Mouse (Mus musculus) ovary, postnatal 36 days (tissue): ENCODE measurements around the gene Lrp1.
"Not testable (repeated sequence)": the region's sequence is repeated elsewhere in the genome, so short reads cannot be mapped to it uniquely, and the experiment has no call there.

ENCODE experiments used
- DNase-seq: peaks from one replicate; pipeline ENCODE4 v3.0.0; 2022; ENCODE audit warnings: low spot score, mixed read lengths

Gene Lrp1

GRCm38 (mm10) chr10:127620406-127621190 lies at the start of gene Lrp1:
Gene Lrp1 (minus strand): TSS chr10:127621148.
- peak; percentile 63 for DNase-seq

GRCm38 (mm10) chr10:127670185-127670584 lies 49.2 kb upstream of the Lrp1 start:
- DNase-seq, result no peak

GRCm38 (mm10) chr10:127669170-127669569 lies 48.2 kb upstream of the Lrp1 start:
- peak; percentile 23 for DNase-seq

DNA sequence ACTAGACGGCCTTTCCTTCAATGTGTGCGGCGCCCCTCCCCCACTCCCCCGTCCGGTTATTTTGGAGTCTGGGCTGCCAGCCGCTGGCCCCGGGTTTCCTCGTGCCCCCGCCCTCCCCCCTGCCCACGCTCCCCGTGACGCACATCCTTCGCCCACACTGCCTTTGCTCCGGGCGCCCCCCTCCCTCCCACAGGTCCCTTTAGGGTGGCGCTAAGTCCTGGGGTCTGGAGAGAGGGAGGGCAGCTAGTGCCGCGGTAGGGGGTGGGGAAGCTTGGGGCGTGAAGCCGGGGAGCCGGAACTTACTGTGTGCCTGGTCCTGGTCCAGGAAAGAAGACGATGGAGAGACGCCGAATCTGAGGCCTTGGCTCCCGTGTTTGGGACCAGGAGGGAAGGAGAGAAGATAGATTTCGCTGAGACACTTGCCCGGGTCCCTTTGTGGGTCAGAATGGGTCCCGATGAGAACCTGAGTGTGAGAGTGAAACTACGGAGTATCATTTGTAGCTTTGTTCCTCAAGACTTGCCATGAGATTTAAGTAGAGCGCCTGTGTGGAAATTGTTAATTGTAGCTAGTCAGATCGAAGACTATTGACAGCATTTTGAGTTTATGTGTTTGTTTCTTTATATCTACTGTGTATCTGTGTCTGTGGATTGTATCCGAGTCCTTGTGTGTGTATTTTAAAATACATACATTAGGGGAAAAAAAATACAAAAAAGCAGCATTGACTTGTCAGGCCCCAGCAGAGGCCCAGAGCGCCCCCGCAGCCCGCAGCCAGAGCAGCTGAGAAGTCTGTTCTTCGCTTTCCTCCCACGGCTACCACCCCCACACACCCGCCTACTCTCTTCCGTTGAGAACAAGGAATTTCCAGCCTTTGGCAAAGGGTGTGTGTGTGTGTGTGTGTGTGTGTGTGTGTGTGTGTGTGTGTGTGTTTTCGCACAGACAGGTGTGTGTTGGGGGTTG lies 47.4 kb upstream of the Lrp1 start, which contains the start of gene Nab2:
TSS of gene Nab2 (minus strand) at position 476 of the 958 bp plus-strand sequence.
- peak; percentile 77 for DNase-seq

- peak; percentile 84 for DNase-seq
Measured at GRCm38 (mm10) chr10:127667269-127668092, 46.5 kb upstream of the Lrp1 start.

DNA sequence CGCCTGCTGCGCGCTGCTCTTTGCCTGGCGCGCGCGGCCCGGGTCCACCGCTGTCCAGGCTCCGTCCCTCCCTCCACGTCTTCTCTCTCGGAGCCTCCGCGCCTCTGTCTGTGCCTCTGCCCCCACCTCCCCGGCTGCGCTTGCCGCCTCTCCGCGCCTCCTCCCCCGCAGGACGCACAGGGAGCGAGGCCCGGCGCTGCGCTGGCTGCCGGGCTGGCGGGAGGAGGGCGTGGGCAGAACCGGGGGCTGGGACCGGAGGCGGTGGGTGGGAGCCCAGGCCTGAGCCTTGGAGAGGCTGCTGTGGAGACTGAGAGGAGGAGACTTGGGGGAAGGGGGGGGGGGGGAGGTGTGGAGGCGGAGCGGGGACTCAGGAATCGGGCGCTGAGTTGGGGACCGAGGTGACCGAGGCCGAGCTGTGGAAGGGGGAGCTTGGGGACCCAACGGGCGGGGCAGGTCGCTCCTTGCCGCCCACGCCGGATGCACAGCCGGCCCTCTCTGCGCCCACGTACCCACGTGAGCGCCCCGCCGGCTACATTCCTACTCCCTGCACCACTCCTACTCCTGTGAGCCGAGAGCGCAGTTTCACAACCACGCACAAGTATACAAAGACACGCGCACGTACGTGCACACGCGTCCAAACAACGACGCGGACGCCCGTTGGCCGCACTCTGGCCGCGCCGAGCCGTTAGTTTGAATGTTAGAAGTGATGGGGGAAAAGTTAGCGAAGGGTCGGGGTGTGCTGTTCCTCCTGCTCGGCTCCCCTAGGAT lies 45.7 kb upstream of the Lrp1 start, which contains the start of gene Nemp1:
TSS of gene Nemp1 (plus strand) at position 401 of the 768 bp plus-strand sequence.
- DNase-seq, result peak; percentile 92

DNA sequence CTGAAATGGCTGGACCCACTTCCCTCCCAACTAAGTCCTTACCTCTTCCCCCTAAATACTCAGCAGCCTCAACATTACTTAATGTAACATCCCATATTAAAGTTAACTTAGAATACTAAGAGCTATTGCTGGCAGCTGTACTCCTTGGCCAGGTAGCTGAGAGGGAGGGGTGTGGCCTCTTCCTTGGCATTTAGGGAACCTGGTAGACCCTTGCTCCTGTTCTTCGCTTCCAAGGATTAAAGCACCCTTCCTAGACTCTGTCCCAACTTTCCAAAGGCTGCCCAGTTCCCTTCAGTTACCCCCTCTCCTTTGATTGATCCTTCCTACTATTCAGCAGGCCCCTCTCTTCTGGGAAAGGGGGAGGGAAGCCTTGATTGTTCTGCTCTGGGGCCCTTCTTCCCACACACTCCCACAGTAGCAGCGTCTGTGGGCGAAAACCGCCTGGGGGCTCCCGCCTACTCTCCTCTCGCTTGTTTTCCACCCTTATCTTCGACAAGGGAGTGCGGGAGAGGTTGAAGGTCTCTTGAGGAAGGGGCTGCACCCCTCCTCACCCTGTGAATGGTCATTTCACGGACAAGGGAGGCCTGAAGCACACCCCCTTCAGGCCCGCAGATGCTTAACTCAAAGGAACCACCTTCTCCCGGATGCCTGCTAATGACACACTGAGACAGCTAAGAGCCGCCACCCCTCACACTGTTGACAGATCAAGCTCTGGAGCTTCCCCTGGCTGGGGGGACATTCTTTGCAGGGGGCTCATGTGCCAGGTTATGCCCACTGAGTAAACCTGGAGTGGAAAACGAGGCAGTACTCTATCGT lies 44.6 kb upstream of the Lrp1 start:
- DNase-seq, result peak; percentile 36

- DNase-seq, result peak; percentile 12
Measured at GRCm38 (mm10) chr10:127664891-127665290, 43.9 kb upstream of the Lrp1 start.

GRCm38 (mm10) chr10:127664166-127664565 lies 43.2 kb upstream of the Lrp1 start:
- DNase-seq, result peak; percentile 11

GRCm38 (mm10) chr10:127663590-127663989 lies 42.6 kb upstream of the Lrp1 start:
- peak; percentile 10 for DNase-seq

DNA sequence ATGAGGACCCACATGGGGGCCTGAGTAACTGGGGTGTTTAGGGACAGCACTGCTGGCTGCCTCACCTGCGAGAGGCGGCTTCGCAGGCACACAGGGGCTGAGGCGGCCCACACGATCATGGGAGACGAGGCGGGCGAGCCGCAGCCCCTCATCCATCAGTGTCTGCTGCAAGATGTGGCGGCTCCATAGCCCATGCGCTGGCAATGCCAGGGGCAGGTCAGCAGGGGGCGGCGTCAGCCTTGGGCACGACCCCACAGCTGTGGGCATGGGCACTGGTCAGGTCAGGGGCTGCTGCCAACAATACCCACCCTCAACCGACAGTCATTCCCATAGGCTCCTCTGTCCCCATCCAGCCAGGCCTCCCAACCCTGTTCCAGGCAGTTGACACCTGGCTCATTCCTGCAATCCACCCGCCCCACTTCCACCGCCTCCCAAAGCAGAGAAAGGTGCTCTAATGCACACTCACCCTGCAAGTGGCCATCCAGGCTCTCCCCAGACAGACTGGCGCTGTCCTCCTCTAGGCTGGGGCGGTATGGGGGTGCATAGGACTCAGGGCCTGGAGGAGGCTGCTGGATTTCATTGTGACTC lies 41.8 kb upstream of the Lrp1 start:
- peak; percentile 60 for DNase-seq

DNA sequence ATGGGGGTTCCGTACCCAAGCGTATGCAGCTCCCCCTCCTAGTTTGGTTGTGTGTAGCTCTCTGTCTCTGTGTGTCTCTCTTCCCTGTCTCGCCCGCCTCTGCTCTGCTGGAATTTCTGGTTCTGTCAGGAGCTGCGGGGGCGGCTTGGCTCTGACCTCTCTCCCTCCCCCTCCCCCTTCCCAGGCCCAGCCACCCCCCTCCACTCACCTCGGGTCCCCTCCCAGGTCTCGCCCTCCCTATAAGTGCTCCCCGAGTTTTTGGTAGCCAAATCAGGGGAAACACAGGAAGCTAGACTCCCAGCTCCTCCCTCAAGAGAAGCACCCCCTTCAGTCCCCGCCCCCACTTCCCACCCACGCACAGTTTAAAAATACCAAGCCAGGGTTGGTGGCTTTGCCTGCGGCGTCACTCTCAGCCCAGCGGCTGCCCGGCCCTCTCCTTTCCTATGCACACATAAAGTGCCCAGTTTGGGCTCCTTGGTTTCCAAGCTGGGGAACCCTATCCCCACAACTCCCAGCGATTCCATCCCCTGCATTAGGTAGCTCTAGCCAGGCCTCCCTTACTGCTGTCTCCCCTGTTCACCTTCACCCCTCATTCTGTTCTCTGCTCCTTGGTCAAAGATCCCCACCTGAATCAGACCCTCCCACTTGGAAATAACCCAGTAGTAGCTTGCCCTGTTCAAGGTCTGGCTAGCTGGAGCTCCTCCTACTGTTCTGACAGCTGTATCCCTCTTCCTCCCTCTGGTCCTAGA lies 41.1 kb upstream of the Lrp1 start:
- peak; percentile 70 for DNase-seq

- DNase-seq, result peak; percentile 34
Measured at GRCm38 (mm10) chr10:127661291-127661914, 40.5 kb upstream of the Lrp1 start.

GRCm38 (mm10) chr10:127659551-127659950 lies 38.6 kb upstream of the Lrp1 start:
- no peak for DNase-seq

DNA sequence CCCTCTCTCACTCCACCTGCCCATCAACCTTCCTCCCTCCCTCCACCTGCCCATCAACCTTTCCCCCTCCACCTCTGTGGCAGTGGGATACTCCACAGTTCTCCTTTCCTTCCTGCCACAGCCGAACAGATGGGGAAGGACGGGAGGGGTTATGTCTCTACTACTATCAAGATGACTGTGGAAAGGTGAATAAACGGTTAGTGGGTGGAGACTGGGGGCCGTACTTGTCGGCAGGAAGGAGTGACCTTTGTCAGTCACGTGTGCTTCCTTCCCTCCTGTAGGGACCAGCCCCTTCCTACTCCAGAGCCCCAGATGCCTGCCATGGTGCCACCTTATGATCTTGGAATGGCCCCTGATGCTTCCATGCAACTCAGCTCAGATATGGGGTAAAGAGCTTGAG lies 37.1 kb upstream of the Lrp1 start:
- no peak for DNase-seq

- not testable (repeated sequence) for DNase-seq
Measured at GRCm38 (mm10) chr10:127657617-127658016, 36.7 kb upstream of the Lrp1 start.

DNA sequence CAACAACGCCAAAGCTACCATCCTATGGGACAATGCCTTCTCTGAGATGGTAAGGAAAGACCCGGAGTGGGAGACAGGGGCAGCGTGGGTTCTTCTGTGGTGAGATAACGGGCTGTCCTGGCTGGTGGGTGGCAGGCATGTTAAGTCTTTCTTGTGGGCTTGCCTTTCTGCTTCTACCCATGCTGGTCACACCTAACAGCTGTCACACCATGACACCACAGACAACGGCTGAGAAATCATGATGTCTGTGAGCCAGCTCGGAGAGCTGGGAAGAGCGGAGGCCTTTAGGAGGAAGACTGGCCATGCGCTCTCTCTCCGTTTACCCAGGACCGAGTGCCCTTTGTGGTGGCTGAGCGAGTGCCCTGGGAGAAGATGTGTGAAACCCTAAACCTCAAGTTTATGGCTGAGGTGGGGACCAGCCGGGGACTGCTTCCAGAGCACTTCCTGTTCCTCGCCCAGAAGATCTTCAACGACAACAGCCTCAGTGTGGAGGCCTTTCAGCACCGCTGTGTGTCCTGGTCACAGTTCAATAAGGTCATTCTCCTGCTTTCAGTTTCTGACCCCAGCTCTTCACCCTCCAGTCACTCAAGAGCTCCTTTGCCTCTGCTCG lies 34.1 kb upstream of the Lrp1 start:
- no peak for DNase-seq
